Mouse (Mus musculus): ENCODE data around the gene Clk1.

DNA sequence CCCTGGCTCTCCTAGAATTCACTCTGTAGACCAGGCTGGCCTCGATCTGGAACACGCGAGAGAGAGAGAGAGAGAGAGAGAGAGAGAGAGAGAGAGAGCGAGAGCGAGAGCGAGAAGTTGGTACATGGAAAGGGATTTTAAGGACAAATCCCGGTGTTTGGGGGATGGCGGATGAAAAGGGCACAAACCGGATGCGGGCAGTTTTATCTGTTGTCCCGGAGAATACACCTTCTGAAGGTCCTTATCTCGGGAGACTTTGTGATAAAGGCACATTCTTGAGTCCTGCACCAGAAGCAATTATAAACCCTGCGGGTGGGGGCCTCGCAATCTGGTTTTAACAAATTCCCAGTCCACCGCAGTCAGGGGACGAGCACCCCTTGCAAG, 31.6 kb downstream of the Clk1 start:
- TF ChIP-seq CTCF (IDR thresholded peaks at IDR 0.05; ENCODE audit: low read depth) = no peak
- TF ChIP-seq EP300 (IDR thresholded peaks at IDR 0.05; ENCODE audit: low read depth) = no peak
